9 mouse cellular contexts compared by ENCODE assay signal in genomic region chr5:24357461-24357860, GRCm38 (mm10). TPM values are rescaled to one million over a fixed set of nuclear protein-coding genes. Genes with fewer than 3 reads are reported as not detected.
DNase-seq lines count a peak whose midpoint lies in the region; ATAC-seq and TF ChIP-seq lines count a peak whose summit lies in the region.
"Had no signal": no experiment of that assay in that cellular context is flagged by ENCODE, and none has a peak within 500 bp of the region (broad histone marks: within the 10 kb centered on the region; RNA-seq: fewer than 3 reads in every experiment).

No protein-coding gene starts in this region.

- no peaks in the 10 kb centered on the region for H3K36me3 ChIP-seq in embryonic facial prominence, embryonic 10.5 days (replicated peaks)
- H3K36me3 ChIP-seq in intestine, embryonic 16.5 days (ENCODE audit: control insufficient read depth, insufficient read depth, low read length) = no peaks in the 10 kb centered on the region
- H3K36me3 ChIP-seq in lung, embryonic 14.5 days (ENCODE audit: insufficient read depth) = no peaks in the 10 kb centered on the region
- H3K36me3 ChIP-seq in testis, adult 2 months (ENCODE audit: control insufficient read depth, insufficient read depth, low read length) = no peaks in the 10 kb centered on the region
- H3K36me3 ChIP-seq: embryonic facial prominence, embryonic 12.5 days had no signal

- peaks cover 20% of the 10 kb centered on the region for H3K4me1 ChIP-seq in embryonic facial prominence, embryonic 10.5 days
- peaks cover 7% of the 10 kb centered on the region; the same call in 1 of the 2 replicates for H3K4me1 ChIP-seq in intestine, embryonic 16.5 days (ENCODE audit: control insufficient read depth, insufficient read depth, low read length)
- H3K4me1 ChIP-seq in lung, embryonic 14.5 days (ENCODE audit: insufficient read depth) = peaks cover 9% of the 10 kb centered on the region; the same call in 1 of the 2 replicates
- peaks cover 20% of the 10 kb centered on the region for H3K4me1 ChIP-seq in testis, adult 2 months (ENCODE audit: control insufficient read depth, insufficient read depth, low read length)

- 14% methylated on average over 7 of the region's 7 CpGs for WGBS in embryonic facial prominence, embryonic 10.5 days
- WGBS in intestine, embryonic 16.5 days = 10% methylated on average over 7 of the region's 7 CpGs
- WGBS in lung, embryonic 14.5 days = 7% methylated on average over 7 of the region's 7 CpGs

- H3K9me3 ChIP-seq in embryonic facial prominence, embryonic 10.5 days = no peaks in the 10 kb centered on the region
- H3K9me3 ChIP-seq in intestine, embryonic 16.5 days (ENCODE audit: control insufficient read depth, low read length) = no peaks in the 10 kb centered on the region
- H3K9me3 ChIP-seq in lung, embryonic 14.5 days (ENCODE audit: low read depth, low read length) = no peaks in the 10 kb centered on the region
- H3K9me3 ChIP-seq: embryonic facial prominence, embryonic 12.5 days had no signal

- H3K4me2 ChIP-seq in intestine, embryonic 16.5 days (ENCODE audit: low read depth, low read length) = no peak overlapping the region
- H3K4me2 ChIP-seq in lung, embryonic 14.5 days = no peak overlapping the region
- H3K4me2 ChIP-seq: embryonic facial prominence, embryonic 12.5 days had no signal

- peaks cover 23% of the 10 kb centered on the region for H3K27me3 ChIP-seq in embryonic facial prominence, embryonic 10.5 days (replicated peaks; ENCODE audit: low read depth, poor library complexity, severe bottlenecking)
- 0 out of 2 replicates have a peak, but pooled peaks cover 3% of the 10 kb centered on the region for H3K27me3 ChIP-seq in intestine, embryonic 16.5 days (replicated peaks; ENCODE audit: control insufficient read depth, insufficient read depth, low read length)
- H3K27me3 ChIP-seq in lung, embryonic 14.5 days (ENCODE audit: insufficient read depth, low read length) = peaks cover 3% of the 10 kb centered on the region
- H3K27me3 ChIP-seq in testis, adult 2 months (ENCODE audit: control insufficient read depth, insufficient read depth, low read length) = no peaks in the 10 kb centered on the region

- TF ChIP-seq POLR2A in testis, adult 2 months (IDR thresholded peaks at IDR 0.05; ENCODE audit: control insufficient read depth, low read depth, low read length) = no peak

- no peak overlapping the region for H3K27ac ChIP-seq in embryonic facial prominence, embryonic 10.5 days (replicated peaks)
- H3K27ac ChIP-seq in intestine, embryonic 16.5 days (ENCODE audit: low read length) = no peak overlapping the region
- no peak overlapping the region for H3K27ac ChIP-seq in lung, embryonic 14.5 days (ENCODE audit: low read depth)
- no peak overlapping the region for H3K27ac ChIP-seq in testis, adult 2 months (ENCODE audit: control insufficient read depth, insufficient read depth, low read depth, low read length)
- H3K27ac ChIP-seq: embryonic facial prominence, embryonic 12.5 days had no signal

- H3K4me3 ChIP-seq in embryonic facial prominence, embryonic 10.5 days = no peak overlapping the region
- H3K4me3 ChIP-seq in intestine, embryonic 16.5 days (ENCODE audit: low read length) = no peak overlapping the region
- H3K4me3 ChIP-seq in lung, embryonic 14.5 days (ENCODE audit: low read depth, low read length) = no peak overlapping the region
- H3K4me3 ChIP-seq in testis, adult 2 months (ENCODE audit: control insufficient read depth, low read depth, low read length) = no peak overlapping the region
- H3K4me3 ChIP-seq: embryonic facial prominence, embryonic 12.5 days had no signal

- TF ChIP-seq CTCF in lung, embryonic 14.5 days (IDR thresholded peaks at IDR 0.05; ENCODE audit: low read depth) = peak; percentile 72
- TF ChIP-seq CTCF in testis, adult 2 months (IDR thresholded peaks at IDR 0.05; ENCODE audit: control insufficient read depth, insufficient read depth, insufficient replicate concordance, low read depth, low read length) = peak; percentile 44; the same call in 1 of the 2 replicates

- no peak overlapping the region for H3K9ac ChIP-seq in intestine, embryonic 16.5 days (ENCODE audit: low read depth, low read length)
- no peak overlapping the region for H3K9ac ChIP-seq in lung, embryonic 14.5 days
- H3K9ac ChIP-seq: embryonic facial prominence, embryonic 12.5 days had no signal

- DNase-seq in left cerebral cortex, postnatal 4 days = peak; percentile 48
- no peak for DNase-seq in left cerebral cortex, adult 11 months (ENCODE audit: low spot score)
- peak; percentile 97 for DNase-seq in NIH3T3 (ENCODE audit: low read depth)
- DNase-seq in embryonic facial prominence, embryonic 10.5 days (ENCODE audit: low spot score) = peak; percentile 91
- DNase-seq in lung, embryonic 14.5 days = peak; percentile 98
- DNase-seq in frontal cortex, postnatal 36 days (ENCODE audit: low spot score in 2 of 2) = no peak

- intact Hi-C loops in left cerebral cortex, postnatal 4 days (cut with DNase I) = loop anchor here (5.0 kb wide), 1 partner anchor 90 kb away; no protein-coding TSS in a partner anchor

- 0 out of 2 replicates have a peak, but pooled peaks have one; percentile 37 for ATAC-seq in intestine, embryonic 16.5 days
- no peak for ATAC-seq in lung, embryonic 14.5 days (ENCODE audit: insufficient read depth)

RNA-seq across cellular contexts. Expression of gene Kcnh2, which starts 6.1 kb away (rescaled TPM):
- total RNA-seq in left cerebral cortex, postnatal 4 days (2021) = 10 to 100 TPM; 16.4 to 21.2 TPM
- 10.9 and 13.7 TPM in 2 replicates for polyA plus RNA-seq in embryonic facial prominence, embryonic 10.5 days (2016; fragmentation: Nextera tagmentation; extraction: Ambion mirVana)
- polyA plus RNA-seq in intestine, embryonic 16.5 days (2015; fragmentation: Nextera tagmentation; extraction: Ambion mirVana) = 3.1 and 5.8 TPM in 2 replicates
- 3.9 and 5.5 TPM in 2 replicates for polyA plus RNA-seq in lung, embryonic 14.5 days (2014; fragmentation: Nextera tagmentation; extraction: Ambion mirVana)
- polyA plus RNA-seq in testis, adult 2 months (2012; rRNA removed) = 23.6 and 26.2 TPM in 2 replicates

RNA-seq across cellular contexts. Expression of gene Nos3, which starts 7.1 kb away (rescaled TPM):
- total RNA-seq in left cerebral cortex, postnatal 4 days (2021) = 10 to 100 TPM; 10.0 to 10.2 TPM
- 7.6 and 7.7 TPM in 2 replicates for polyA plus RNA-seq in embryonic facial prominence, embryonic 10.5 days (2016; fragmentation: Nextera tagmentation; extraction: Ambion mirVana)
- 7.0 and 7.7 TPM in 2 replicates for polyA plus RNA-seq in intestine, embryonic 16.5 days (2015; fragmentation: Nextera tagmentation; extraction: Ambion mirVana)
- polyA plus RNA-seq in lung, embryonic 14.5 days (2014; fragmentation: Nextera tagmentation; extraction: Ambion mirVana) = 13.8 and 15.7 TPM in 2 replicates
- polyA plus RNA-seq in testis, adult 2 months (2012; rRNA removed) = 1.9 and 2.2 TPM in 2 replicates

RNA-seq across cellular contexts. Expression of gene Atg9b, which starts 34.5 kb away (rescaled TPM):
- total RNA-seq in left cerebral cortex, postnatal 4 days (2021) = 1 to 10 TPM; 6.4 to 8.1 TPM
- 0.69 and 0.83 TPM in 2 replicates for polyA plus RNA-seq in embryonic facial prominence, embryonic 10.5 days (2016; fragmentation: Nextera tagmentation; extraction: Ambion mirVana)
- polyA plus RNA-seq in intestine, embryonic 16.5 days (2015; fragmentation: Nextera tagmentation; extraction: Ambion mirVana) = 1.7 and 2.0 TPM in 2 replicates
- 0.53 and 0.71 TPM in 2 replicates for polyA plus RNA-seq in lung, embryonic 14.5 days (2014; fragmentation: Nextera tagmentation; extraction: Ambion mirVana)
- 1.1 and 1.3 TPM in 2 replicates for polyA plus RNA-seq in testis, adult 2 months (2012; rRNA removed)

RNA-seq across cellular contexts. Expression of gene Abcb8, which starts 36.0 kb away (rescaled TPM):
- total RNA-seq in left cerebral cortex, postnatal 4 days (2021) = 10 to 100 TPM; 44.5 to 53.6 TPM
- polyA plus RNA-seq in embryonic facial prominence, embryonic 10.5 days (2016; fragmentation: Nextera tagmentation; extraction: Ambion mirVana) = 53.6 and 57.2 TPM in 2 replicates
- 89.8 and 91.3 TPM in 2 replicates for polyA plus RNA-seq in intestine, embryonic 16.5 days (2015; fragmentation: Nextera tagmentation; extraction: Ambion mirVana)
- polyA plus RNA-seq in lung, embryonic 14.5 days (2014; fragmentation: Nextera tagmentation; extraction: Ambion mirVana) = 39.4 and 43.5 TPM in 2 replicates
- polyA plus RNA-seq in testis, adult 2 months (2012; rRNA removed) = 28.1 and 30.2 TPM in 2 replicates

RNA-seq across cellular contexts. Expression of gene Asic3, which starts 55.7 kb away (rescaled TPM):
- not detected for total RNA-seq in left cerebral cortex, postnatal 4 days (2021)
- polyA plus RNA-seq in embryonic facial prominence, embryonic 10.5 days (2016; fragmentation: Nextera tagmentation; extraction: Ambion mirVana) = 0.31 and 0.34 TPM in 2 replicates
- 0.12 and 0.57 TPM in 2 replicates for polyA plus RNA-seq in intestine, embryonic 16.5 days (2015; fragmentation: Nextera tagmentation; extraction: Ambion mirVana)
- not detected in 2 replicates for polyA plus RNA-seq in lung, embryonic 14.5 days (2014; fragmentation: Nextera tagmentation; extraction: Ambion mirVana)
- 1.1 and 1.7 TPM in 2 replicates for polyA plus RNA-seq in testis, adult 2 months (2012; rRNA removed)

Comparison
In these comparisons a context has a peak if more than half of its experiments do, and no peak if none do; other contexts are left out.
1. DNase-seq: peak in left cerebral cortex, postnatal 4 days (single experiment), NIH3T3 (single experiment), embryonic facial prominence, embryonic 10.5 days (single experiment) and lung, embryonic 14.5 days (single experiment); none in left cerebral cortex, adult 11 months (single experiment) and frontal cortex, postnatal 36 days (0 of 2).